ENCODE assay signal across 31 mouse cellular contexts in genomic region chr6:118933017-118933594, GRCm38 (mm10).
DNase-seq lines count a peak whose midpoint lies in the region; ATAC-seq and TF ChIP-seq lines count a peak whose summit lies in the region.
"Had no signal": no experiment of that assay in that cellular context is flagged by ENCODE, and none has a peak within 500 bp of the region (broad histone marks: within the 10 kb centered on the region; RNA-seq: fewer than 3 reads in every experiment).

No protein-coding gene starts in this region.

- 56% methylated on average over 9 of the region's 9 CpGs for WGBS in forebrain, postnatal 0 days
- 91% methylated on average over 9 of the region's 9 CpGs for WGBS in forebrain, embryonic 11.5 days
- 84% methylated on average over 9 of the region's 9 CpGs for WGBS in limb, embryonic 10.5 days

- 0 out of 2 replicates have a peak overlapping the region, but pooled peaks have one; percentile 9 for H3K27ac ChIP-seq in forebrain, postnatal 0 days (ENCODE audit: low read depth, low read length)
- no peak overlapping the region for H3K27ac ChIP-seq in forebrain, embryonic 11.5 days (ENCODE audit: low read depth, low read length)
- 0 out of 2 replicates have a peak overlapping the region, but pooled peaks have one; percentile 3 for H3K27ac ChIP-seq in limb, embryonic 10.5 days
- H3K27ac ChIP-seq: embryonic facial prominence, embryonic 12.5 days; heart, embryonic 10.5 days; heart, embryonic 15.5 days; kidney, embryonic 15.5 days; limb, embryonic 15.5 days; liver, embryonic 13.5 days; macrophage; midbrain, embryonic 13.5 days; neural tube, embryonic 13.5 days; stomach, postnatal 0 days had no signal

- no peak overlapping the region for H3K9ac ChIP-seq in forebrain, postnatal 0 days
- no peak overlapping the region for H3K9ac ChIP-seq in forebrain, embryonic 11.5 days (ENCODE audit: low read length)
- H3K9ac ChIP-seq: embryonic facial prominence, embryonic 12.5 days; heart, embryonic 15.5 days; kidney, embryonic 15.5 days; limb, embryonic 15.5 days; liver, embryonic 13.5 days; midbrain, embryonic 13.5 days; neural tube, embryonic 13.5 days had no signal

- ATAC-seq in forebrain, postnatal 0 days = peak; percentile 60
- no peak for ATAC-seq in forebrain, embryonic 11.5 days (replicated peaks; ENCODE audit: low FRiP score)
- ATAC-seq: activated CD4-positive, CD25-positive, alpha-beta regulatory T cell, adult 4 months; hindbrain, embryonic 16.5 days; midbrain, embryonic 13.5 days had no signal

- H3K36me3 ChIP-seq in forebrain, postnatal 0 days (ENCODE audit: insufficient read depth) = no peaks in the 10 kb centered on the region
- H3K36me3 ChIP-seq in forebrain, embryonic 11.5 days (ENCODE audit: control insufficient read depth, insufficient read depth, low read length) = no peaks in the 10 kb centered on the region
- H3K36me3 ChIP-seq in limb, embryonic 10.5 days = no peaks in the 10 kb centered on the region
- H3K36me3 ChIP-seq: embryonic facial prominence, embryonic 12.5 days; heart, embryonic 10.5 days; heart, embryonic 15.5 days; kidney, embryonic 15.5 days; limb, embryonic 15.5 days; liver, embryonic 13.5 days; midbrain, embryonic 13.5 days; neural tube, embryonic 13.5 days had no signal

- H3K4me2 ChIP-seq in forebrain, postnatal 0 days (ENCODE audit: low read depth) = no peak overlapping the region
- H3K4me2 ChIP-seq in forebrain, embryonic 11.5 days (ENCODE audit: low read depth, low read length, severe bottlenecking) = no peak overlapping the region
- H3K4me2 ChIP-seq: embryonic facial prominence, embryonic 12.5 days; heart, embryonic 15.5 days; kidney, embryonic 15.5 days; limb, embryonic 15.5 days; liver, embryonic 13.5 days; midbrain, embryonic 13.5 days; neural tube, embryonic 13.5 days had no signal

- intact Hi-C loops in left cerebral cortex, postnatal 4 days (cut with DNase I) = no loop called here
- intact Hi-C loops in left cerebral cortex, postnatal 10 days (cut with DNase I) = no loop called here

- DNase-seq in forebrain, postnatal 0 days = peak; percentile 46
- no peak for DNase-seq in forebrain, embryonic 11.5 days (ENCODE audit: low spot score)
- peak; percentile 37 for DNase-seq in left cerebral cortex, postnatal 4 days
- DNase-seq in left cerebral cortex, postnatal 10 days (ENCODE audit: extremely low spot score in 1 of 2, low spot score in 2 of 2) = no peak
- peak; percentile 55 for DNase-seq in brain, adult 2 months (ENCODE audit: low read depth, low spot score)
- DNase-seq in limb, embryonic 10.5 days (ENCODE audit: low spot score) = no peak
- DNase-seq: adrenal gland, postnatal 14 days; B cell, adult 2 months; cerebellum, adult 8-10 months; cerebellum, postnatal 36 days; gastrocnemius, postnatal 25 days; heart, adult 11 months; kidney, adult 18-20 months; kidney, postnatal 25 days; liver, embryonic 13.5 days; lung, adult 18-20 months; lung, postnatal 10 days; right cerebral cortex, postnatal 14 days; thymus, adult 2 months; thymus, postnatal 36 days had no signal

- no peak for TF ChIP-seq CTCF in forebrain, postnatal 0 days (IDR thresholded peaks at IDR 0.05; ENCODE audit: low read depth)

- H3K27me3 ChIP-seq in forebrain, postnatal 0 days (ENCODE audit: insufficient read depth, low read length) = no peaks in the 10 kb centered on the region
- H3K27me3 ChIP-seq in forebrain, embryonic 11.5 days (ENCODE audit: control insufficient read depth, insufficient read depth, low read length) = no peaks in the 10 kb centered on the region
- no peaks in the 10 kb centered on the region for H3K27me3 ChIP-seq in limb, embryonic 10.5 days (ENCODE audit: low read depth, poor library complexity, severe bottlenecking)
- H3K27me3 ChIP-seq: embryonic facial prominence, embryonic 12.5 days; heart, embryonic 15.5 days; kidney, embryonic 15.5 days; limb, embryonic 15.5 days; liver, embryonic 13.5 days; midbrain, embryonic 13.5 days; neural tube, embryonic 13.5 days had no signal

- H3K4me1 ChIP-seq in forebrain, postnatal 0 days (ENCODE audit: insufficient read depth) = peaks cover 17% of the 10 kb centered on the region; the same call in 1 of the 2 replicates
- H3K4me1 ChIP-seq in forebrain, embryonic 11.5 days (replicated peaks; ENCODE audit: control insufficient read depth, insufficient read depth, low read length) = no peaks in the 10 kb centered on the region
- H3K4me1 ChIP-seq in limb, embryonic 10.5 days = peaks cover 94% of the 10 kb centered on the region
- H3K4me1 ChIP-seq: kidney, embryonic 15.5 days; liver, embryonic 13.5 days had no signal

- no peaks in the 10 kb centered on the region for H3K9me3 ChIP-seq in forebrain, postnatal 0 days (ENCODE audit: low read length)
- no peaks in the 10 kb centered on the region for H3K9me3 ChIP-seq in forebrain, embryonic 11.5 days (ENCODE audit: control insufficient read depth, low read length)
- no peaks in the 10 kb centered on the region for H3K9me3 ChIP-seq in limb, embryonic 10.5 days (replicated peaks)
- H3K9me3 ChIP-seq: embryonic facial prominence, embryonic 12.5 days; heart, embryonic 10.5 days; heart, embryonic 15.5 days; kidney, embryonic 15.5 days; limb, embryonic 15.5 days; liver, embryonic 13.5 days; midbrain, embryonic 13.5 days; neural tube, embryonic 13.5 days had no signal

- H3K4me3 ChIP-seq in forebrain, postnatal 0 days (ENCODE audit: low read depth, low read length) = no peak overlapping the region
- no peak overlapping the region for H3K4me3 ChIP-seq in forebrain, embryonic 11.5 days (ENCODE audit: low read depth, low read length)
- no peak overlapping the region for H3K4me3 ChIP-seq in limb, embryonic 10.5 days
- H3K4me3 ChIP-seq: embryonic facial prominence, embryonic 12.5 days; heart, embryonic 10.5 days; heart, embryonic 15.5 days; kidney, embryonic 15.5 days; limb, embryonic 15.5 days; liver, embryonic 13.5 days; midbrain, embryonic 13.5 days; neural tube, embryonic 13.5 days had no signal

Comparison
In these comparisons a context has a peak if more than half of its experiments do, and no peak if none do; other contexts are left out.
1. DNase-seq: peak in forebrain, postnatal 0 days (single experiment), left cerebral cortex, postnatal 4 days (single experiment) and brain, adult 2 months (single experiment); none in forebrain, embryonic 11.5 days (single experiment), left cerebral cortex, postnatal 10 days (0 of 2) and limb, embryonic 10.5 days (single experiment).